Mouse (Mus musculus): ENCODE measurements around the gene Ace.

GRCm38 (mm10) chr11:105943133-105944102 is 24.3 kb upstream of the Ace start:
- TF ChIP-seq CTCF (IDR thresholded peaks at IDR 0.05; ENCODE audit: extremely low read depth, insufficient read length, insufficient replicate concordance, low read depth, low read length) (no peak), POLR2A (IDR thresholded peaks at IDR 0.05; ENCODE audit: low read depth, low read length) (peak; percentile 40; the same call in 1 of the 2 replicates)
